Mouse (Mus musculus) thymus, adult 2 months (tissue): ENCODE results near the gene Fbxl18.

Source experiments
- CTCF ChIP-seq: fragments of 200-500 bp; IDR thresholded peaks from 2 replicates; pipeline ENCODE4 v1.5.1; 2012; ENCODE audit warnings: mild to moderate bottlenecking, control low read depth, low read length, moderate library complexity, borderline replicate concordance; ENCODE audit not compliant: control insufficient read depth, poor library complexity, insufficient read depth; ENCODE audit errors: extremely low read depth
- POLR2A ChIP-seq: fragments of 200-500 bp; IDR thresholded peaks from 2 replicates; pipeline ENCODE4 v1.6.1; 2012; ENCODE audit warnings: mild to moderate bottlenecking, low read length, control low read depth, moderate library complexity; ENCODE audit not compliant: control insufficient read depth, poor library complexity, insufficient read depth; ENCODE audit errors: extremely low read depth

DNA sequence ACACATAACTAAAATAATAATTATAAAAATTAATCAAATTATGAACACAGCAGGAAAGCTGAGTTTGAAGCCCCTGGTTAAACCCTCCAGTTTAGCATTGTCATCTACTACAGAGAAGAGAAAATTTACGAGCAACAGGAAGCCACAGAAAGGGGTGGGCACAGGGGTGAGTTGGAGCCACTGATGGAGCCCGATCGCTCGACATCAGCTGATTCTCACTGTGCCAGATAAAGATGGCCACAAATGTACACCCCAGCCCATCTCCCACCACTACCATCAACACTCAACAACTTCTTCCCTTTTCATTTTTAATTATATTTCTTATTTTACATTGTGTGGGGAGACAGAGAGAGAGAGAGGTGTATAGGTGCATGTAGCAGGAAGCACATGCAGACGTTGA lies 1.5 kb upstream of the Fbxl18 start:
- no peak for TF ChIP-seq POLR2A
- no peak for TF ChIP-seq CTCF
